Mouse (Mus musculus) MEL (cell line): Measurements from ENCODE around the gene Ghsr. TPM values are rescaled to one million over a fixed set of nuclear protein-coding genes. Genes with fewer than 3 reads are reported as not detected.

Experiments used
- DNase-seq: peaks from one replicate; pipeline ENCODE4 v3.0.0; 2011; ENCODE audit warnings: low read depth, low spot score
- H3K27ac ChIP-seq: 2 replicates; pipeline ENCODE4 v1.5.1; 2012; ENCODE audit warnings: low read depth, mild to moderate bottlenecking, control low read depth, low read length, moderate library complexity; ENCODE audit not compliant: control insufficient read depth
- H3K27me3 ChIP-seq, 2 experiments: fragments of 150-350 bp in 1 of 2; sonication (generic) in 1 of 2; 2 replicates each; pipeline ENCODE4 v1.6.1; 2012; ENCODE audit warnings: low read length in 2 of 2, mild to moderate bottlenecking in 2 of 2, improper control_type of control experiment in 1 of 2, moderate library complexity in 1 of 2; ENCODE audit not compliant: insufficient read depth in 2 of 2, control insufficient read depth in 1 of 2
- H3K36me3 ChIP-seq, 2 experiments: 2 replicates each; pipeline ENCODE4 v1.6.1; 2012 to 2014; ENCODE audit warnings: low read length in 2 of 2, improper control_type of control experiment in 1 of 2, inconsistent platforms in 1 of 2, mild to moderate bottlenecking in 1 of 2; ENCODE audit not compliant: insufficient read depth in 2 of 2, control insufficient read depth in 1 of 2
- H3K4me1 ChIP-seq, 2 experiments: fragments of 150-350 bp in 1 of 2; sonication (generic) in 1 of 2; 2 replicates each; pipeline ENCODE4 v1.6.1; 2012; ENCODE audit warnings: low read length in 2 of 2, improper control_type of control experiment in 1 of 2, mild to moderate bottlenecking in 1 of 2; ENCODE audit not compliant: insufficient read depth in 2 of 2, control insufficient read depth in 1 of 2
- H3K4me3 ChIP-seq, 2 experiments: fragments of 150-350 bp in 1 of 2; sonication (generic) in 1 of 2; 2 replicates each; pipeline ENCODE4 v1.5.1; 2012; ENCODE audit warnings: low read depth in 2 of 2, low read length in 2 of 2, mild to moderate bottlenecking in 2 of 2, moderate library complexity in 2 of 2, control low read depth in 1 of 2, improper control_type of control experiment in 1 of 2; ENCODE audit not compliant: control insufficient read depth in 1 of 2, insufficient read depth in 1 of 2
- H3K79me2 ChIP-seq: 2 replicates; pipeline ENCODE4 v1.6.1; 2012; ENCODE audit warnings: mild to moderate bottlenecking, low read length, moderate library complexity; ENCODE audit not compliant: control insufficient read depth, poor library complexity, insufficient read depth
- H3K9ac ChIP-seq: 2 replicates; pipeline ENCODE4 v1.6.1; 2012; ENCODE audit warnings: low read depth, mild to moderate bottlenecking, control low read depth, low read length, moderate library complexity; ENCODE audit not compliant: control insufficient read depth, poor library complexity, severe bottlenecking
- H3K9me3 ChIP-seq: fragments of 150-350 bp; sonication (generic); replicated peaks from 2 replicates; pipeline ENCODE4 v1.6.1; 2012; ENCODE audit warnings: mild to moderate bottlenecking, low read length, improper control_type of control experiment, moderate library complexity; ENCODE audit not compliant: insufficient read depth
- CHD2 ChIP-seq: IDR thresholded peaks from 2 replicates; pipeline ENCODE4 v1.6.1; 2011; ENCODE audit warnings: low read length, improper control_type of control experiment
- E2F4 ChIP-seq: IDR thresholded peaks from 2 replicates; pipeline ENCODE4 v1.6.1; 2011; ENCODE audit warnings: low read depth, low read length, improper control_type of control experiment, borderline replicate concordance
- ETS1 ChIP-seq: IDR thresholded peaks from 2 replicates; pipeline ENCODE4 v1.6.1; 2012; ENCODE audit warnings: low read depth, mild to moderate bottlenecking, inconsistent platforms, low read length, improper control_type of control experiment, moderate library complexity
- GATA1 ChIP-seq: IDR thresholded peaks from 2 replicates; pipeline ENCODE4 v1.6.1; 2011; ENCODE audit warnings: low read depth, low read length, improper control_type of control experiment
- MXI1 ChIP-seq: IDR thresholded peaks from 2 replicates; pipeline ENCODE4 v1.6.1; 2011; ENCODE audit warnings: mild to moderate bottlenecking, low read depth, low read length, improper control_type of control experiment
- NRF1 ChIP-seq: IDR thresholded peaks from 2 replicates; pipeline ENCODE4 v1.6.1; 2014; ENCODE audit warnings: low read depth, mild to moderate bottlenecking, inconsistent platforms, low read length, improper control_type of control experiment, moderate library complexity; ENCODE audit not compliant: poor library complexity, insufficient read depth, severe bottlenecking
- POLR2A ChIP-seq, 2 experiments: IDR thresholded peaks; 2 replicates each; pipeline ENCODE4 v1.6.1; 2011 to 2012; ENCODE audit warnings: low read length in 2 of 2, mild to moderate bottlenecking in 2 of 2, control low read depth in 1 of 2, improper control_type of control experiment in 1 of 2, low read depth in 1 of 2, moderate library complexity in 1 of 2; ENCODE audit not compliant: control insufficient read depth in 1 of 2, insufficient read depth in 1 of 2, poor library complexity in 1 of 2
- POLR2AphosphoS5 ChIP-seq: IDR thresholded peaks from 2 replicates; pipeline ENCODE4 v1.6.1; 2012; ENCODE audit warnings: low read depth, borderline replicate concordance, mild to moderate bottlenecking, inconsistent platforms, low read length, moderate library complexity, mixed read lengths
- RCOR1 ChIP-seq: IDR thresholded peaks from 2 replicates; pipeline ENCODE4 v1.6.1; 2012; ENCODE audit warnings: low read depth, mild to moderate bottlenecking, inconsistent platforms, low read length, improper control_type of control experiment
- ZC3H11A ChIP-seq: IDR thresholded peaks from 2 replicates; pipeline ENCODE4 v1.6.1; 2012; ENCODE audit warnings: low read depth, mild to moderate bottlenecking, inconsistent platforms, low read length, improper control_type of control experiment
- ZNF384 ChIP-seq: IDR thresholded peaks from 2 replicates; pipeline ENCODE4 v1.6.1; 2012; ENCODE audit warnings: low read depth, mild to moderate bottlenecking, inconsistent platforms, low read length, improper control_type of control experiment
- polyA plus RNA-seq, 2 experiments: library from polyadenylated mRNA; stranded (reverse) in 1 of 2; unstranded in 1 of 2; fragments of >175 nt in 1 of 2; fragments of >200 nt in 1 of 2; gene quantifications; 2 replicates each; pipeline versions ENCODE4 v1.2.1 to v1.2.4; 2012; ENCODE audit warnings: low replicate concordance in 2 of 2, low read depth in 1 of 2; ENCODE audit not compliant: insufficient read length in 2 of 2, insufficient read depth in 1 of 2, missing spikeins in 1 of 2
- total RNA-seq: library from RNA; depleted of rRNA; stranded (reverse); fragments of 300-350 nt; gene quantifications from 2 replicates; pipeline ENCODE4 v1.2.3, GENCODE M21; 2012

The Ghsr gene
- total and polyA plus RNA-seq, 3 experiments: not detected

- DNase-seq: no peak
- Histone ChIP-seq H3K9ac (no peak overlapping the region), H3K79me2 (no peaks in the 10 kb centered on the region), H3K27me3 (no peaks in the 10 kb centered on the region), H3K4me1 (no peaks in the 10 kb centered on the region), H3K36me3 (no peaks in the 10 kb centered on the region), H3K9me3 (no peaks in the 10 kb centered on the region), H3K4me3 (no peak overlapping the region), H3K27ac (no peak overlapping the region)
- TF ChIP-seq RCOR1 (no peak), POLR2A (IDR thresholded peaks at IDR 0.05; ENCODE audit: control insufficient read depth in 1 of 2, insufficient read depth in 1 of 2, low read depth in 1 of 2, low read length in 2 of 2, poor library complexity in 1 of 2) (no peak)
These were observed 40.1 kb downstream of the Ghsr start for GRCm38 (mm10) chr3:27411286-27411685.

GRCm38 (mm10) chr3:27413566-27413965 lies 42.4 kb downstream of the Ghsr start:
- Histone ChIP-seq H3K9me3 (no peaks in the 10 kb centered on the region), H3K4me1 (no peaks in the 10 kb centered on the region), H3K27me3 (no peaks in the 10 kb centered on the region), H3K79me2 (no peaks in the 10 kb centered on the region), H3K9ac (no peak overlapping the region), H3K27ac (no peak overlapping the region), H3K36me3 (no peaks in the 10 kb centered on the region), H3K4me3 (no peak overlapping the region)
- no peak for DNase-seq
- no peak for TF ChIP-seq RCOR1
- TF ChIP-seq E2F4: no peak
- no peak for TF ChIP-seq ETS1
- TF ChIP-seq CHD2: no peak
- TF ChIP-seq ZNF384: no peak
- no peak for TF ChIP-seq MXI1
- TF ChIP-seq GATA1: no peak
- no peak for TF ChIP-seq NRF1

GRCm38 (mm10) chr3:27416786-27417185 lies 45.6 kb downstream of the Ghsr start:
- Histone ChIP-seq H3K27me3 (no peaks in the 10 kb centered on the region), H3K36me3 (no peaks in the 10 kb centered on the region), H3K4me1 (no peaks in the 10 kb centered on the region), H3K9ac (no peak overlapping the region), H3K4me3 (no peak overlapping the region), H3K9me3 (no peaks in the 10 kb centered on the region), H3K79me2 (no peaks in the 10 kb centered on the region), H3K27ac (no peak overlapping the region)
- DNase-seq: no peak
- TF ChIP-seq GATA1 (no peak), POLR2AphosphoS5 (no peak), ZC3H11A (no peak), E2F4 (no peak)
